Mouse (Mus musculus): ENCODE measurements around the gene Atad5.
"Not testable (repeated sequence)": the region's sequence is repeated elsewhere in the genome, so short reads cannot be mapped to it uniquely, and the experiment has no call there.

The Atad5 gene

DNA sequence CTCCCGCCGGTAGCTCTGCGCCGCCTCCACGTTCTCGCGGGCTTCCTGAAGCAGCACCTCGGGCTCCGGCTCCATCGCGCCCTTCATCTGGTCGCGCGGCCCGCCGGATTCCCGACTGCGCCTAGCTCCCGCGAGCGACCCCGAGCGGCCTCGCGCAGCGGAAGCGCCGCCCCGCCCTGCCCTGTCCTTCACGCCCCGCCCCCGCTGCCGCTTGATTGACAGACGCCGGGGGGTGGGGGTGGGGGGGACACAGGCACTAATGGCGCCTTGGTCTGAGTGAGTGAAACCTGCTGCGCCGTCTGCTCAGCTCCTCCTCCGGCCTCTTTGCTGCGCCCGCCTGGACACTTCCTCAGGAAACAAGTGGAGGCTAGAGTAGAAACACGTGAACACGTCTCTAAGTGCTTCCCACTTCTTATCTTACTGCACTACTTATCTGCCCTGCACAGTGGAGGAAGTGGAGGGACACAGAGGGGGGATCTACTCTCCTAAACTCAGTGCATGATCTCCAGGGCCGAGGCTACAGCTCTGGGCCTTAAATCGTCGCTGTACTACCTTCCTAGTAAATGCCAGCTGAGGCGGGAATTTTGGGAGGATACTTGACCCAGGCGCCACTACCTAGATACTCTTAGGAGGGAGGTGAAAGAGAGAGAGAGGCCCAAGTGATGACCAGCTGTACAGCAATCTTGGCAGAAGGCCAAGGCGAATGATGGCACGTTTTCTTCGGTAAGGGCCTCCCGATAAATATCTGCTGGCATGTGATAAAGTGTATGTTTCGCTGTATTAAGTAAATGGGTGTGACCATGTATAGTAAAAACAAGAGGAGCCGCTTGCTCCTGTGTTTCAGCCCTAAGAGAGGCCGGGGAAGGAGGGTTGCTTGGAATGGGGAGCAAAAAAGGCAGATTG is 8.1 kb upstream of the Atad5 start, which contains the start of gene Crlf3:
TSS of gene Crlf3 (minus strand) at position 166 of the 903 bp plus-strand sequence.
- peak; percentile 71 for DNase-seq (ENCODE audit: low spot score)

DNA sequence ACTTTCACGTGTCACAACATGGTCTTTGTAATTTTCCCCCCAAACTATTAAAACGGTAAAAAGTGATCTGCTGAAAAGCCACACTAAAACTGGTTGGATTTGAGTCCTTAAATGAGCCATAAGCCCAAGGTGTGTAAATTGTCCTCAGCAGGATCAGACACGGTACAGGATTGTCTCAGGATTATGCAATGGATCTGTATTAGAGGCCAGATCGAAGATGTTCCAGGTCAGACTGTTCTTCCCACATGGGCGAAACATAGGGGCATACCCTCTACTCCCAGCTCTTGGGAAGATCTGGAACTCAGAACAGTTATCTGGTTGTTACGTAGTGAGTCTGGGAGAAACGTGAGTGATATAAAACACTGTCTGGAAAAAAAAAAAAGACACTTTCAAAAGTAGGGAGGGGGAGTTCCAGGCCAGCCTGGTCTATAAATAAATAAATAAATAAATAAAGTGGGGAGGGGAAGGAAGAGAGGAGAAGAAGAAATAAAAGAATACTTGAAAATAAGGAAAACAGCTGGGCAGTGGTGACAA is 7.3 kb upstream of the Atad5 start:
- DNase-seq (ENCODE audit: low spot score), result no peak

DNA sequence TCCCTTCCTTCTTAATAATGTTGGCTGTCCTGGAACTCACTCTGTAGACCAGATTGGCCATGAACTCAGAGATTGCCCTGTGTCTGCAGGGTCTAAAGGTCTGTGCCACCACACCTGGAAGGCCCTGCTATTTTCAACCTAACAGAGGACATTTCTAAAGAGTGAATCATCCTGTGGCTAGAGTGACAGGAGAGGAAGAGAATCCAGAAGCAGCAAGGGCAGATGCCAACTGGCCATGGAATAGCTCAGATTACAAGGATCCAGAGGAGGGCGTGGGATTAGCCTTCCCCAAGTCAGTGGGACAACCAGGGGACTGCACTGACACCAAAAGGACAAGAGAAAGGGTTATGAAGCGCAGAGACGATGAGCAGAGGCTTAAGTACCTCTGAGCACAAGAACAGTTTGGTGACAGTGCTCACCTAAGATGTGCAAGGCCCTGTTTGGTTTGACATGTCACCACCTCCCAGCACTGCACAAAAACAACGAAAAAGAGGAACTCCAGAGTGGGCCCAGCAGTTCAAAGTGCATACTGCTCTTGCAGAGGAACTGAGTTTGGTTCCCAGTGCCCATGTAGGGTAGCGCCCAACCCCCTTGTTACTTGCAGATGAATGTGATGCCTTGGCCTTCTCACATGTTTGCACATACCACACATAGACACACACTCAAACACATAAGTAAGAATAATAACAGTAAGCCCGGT is 3.7 kb upstream of the Atad5 start:
- DNase-seq (ENCODE audit: low spot score), result no peak

DNA sequence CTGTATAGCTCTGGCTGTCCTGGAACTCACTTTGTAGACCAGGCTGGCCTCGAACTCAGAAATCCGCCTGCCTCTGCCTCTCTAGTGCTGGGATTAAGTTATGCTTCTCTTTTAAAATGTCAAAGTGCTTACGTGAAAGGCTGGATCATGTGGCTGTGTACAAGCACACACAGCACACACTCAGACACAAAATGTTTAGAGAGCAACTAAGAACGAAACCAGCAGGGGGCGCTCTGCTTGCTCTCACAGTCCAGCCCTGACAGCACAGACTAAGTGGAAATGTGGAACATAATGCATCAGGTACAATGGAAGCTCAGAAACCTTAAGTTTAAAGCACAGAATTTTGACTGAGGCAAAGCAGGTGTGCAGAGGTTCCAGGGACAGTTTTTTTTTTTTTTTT is 2.4 kb upstream of the Atad5 start:
- no peak for DNase-seq (ENCODE audit: low spot score)

DNA sequence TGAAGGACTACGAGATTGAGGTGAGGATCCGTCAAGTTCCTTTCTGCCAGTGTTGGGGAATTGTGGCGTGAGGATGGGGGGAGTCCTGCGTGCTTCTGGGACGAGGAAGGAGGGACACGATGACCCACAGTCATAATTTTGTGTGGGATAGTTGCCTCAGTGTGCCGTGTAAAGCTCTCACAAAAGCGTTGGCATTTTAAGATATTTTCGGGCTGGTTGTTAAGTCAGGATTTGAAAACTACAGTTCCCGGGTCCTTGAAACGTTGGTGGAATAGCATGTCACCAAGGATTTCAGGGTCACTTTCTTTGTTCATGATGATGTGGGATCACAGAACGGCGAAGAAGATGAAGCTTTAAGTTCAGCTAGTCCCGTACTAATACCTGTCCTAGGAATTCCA is 616 bp downstream of the Atad5 start:
- DNase-seq (ENCODE audit: low spot score), result no peak

DNA sequence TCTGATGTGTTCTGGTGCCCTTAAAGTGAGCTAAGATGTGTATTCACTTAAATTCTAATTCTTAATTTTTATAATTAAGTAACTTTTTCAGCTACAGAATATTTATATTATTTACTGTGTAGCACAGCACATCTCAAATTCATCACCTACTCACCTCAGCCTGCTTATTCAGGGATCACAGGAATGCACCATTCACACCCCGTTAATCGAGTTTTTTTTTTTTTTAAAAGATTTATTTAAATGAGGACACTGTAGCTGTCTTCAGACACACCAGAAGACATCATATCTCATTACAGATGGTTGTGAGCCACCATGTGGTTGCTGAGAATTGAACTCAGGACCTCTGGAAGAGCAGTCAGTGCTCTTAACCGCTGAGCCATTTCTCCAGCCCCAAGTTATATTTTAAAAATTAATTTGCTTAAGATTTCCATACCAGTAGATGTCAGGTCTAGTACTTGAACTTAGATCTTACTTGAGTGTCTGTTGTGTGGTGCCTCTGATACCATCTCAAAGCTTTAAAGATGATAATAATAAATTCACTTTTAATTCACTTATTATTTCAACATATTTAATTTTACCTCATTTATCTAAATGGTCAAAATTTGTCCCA is 1.5 kb downstream of the Atad5 start:
- no peak for DNase-seq (ENCODE audit: low spot score)

DNA sequence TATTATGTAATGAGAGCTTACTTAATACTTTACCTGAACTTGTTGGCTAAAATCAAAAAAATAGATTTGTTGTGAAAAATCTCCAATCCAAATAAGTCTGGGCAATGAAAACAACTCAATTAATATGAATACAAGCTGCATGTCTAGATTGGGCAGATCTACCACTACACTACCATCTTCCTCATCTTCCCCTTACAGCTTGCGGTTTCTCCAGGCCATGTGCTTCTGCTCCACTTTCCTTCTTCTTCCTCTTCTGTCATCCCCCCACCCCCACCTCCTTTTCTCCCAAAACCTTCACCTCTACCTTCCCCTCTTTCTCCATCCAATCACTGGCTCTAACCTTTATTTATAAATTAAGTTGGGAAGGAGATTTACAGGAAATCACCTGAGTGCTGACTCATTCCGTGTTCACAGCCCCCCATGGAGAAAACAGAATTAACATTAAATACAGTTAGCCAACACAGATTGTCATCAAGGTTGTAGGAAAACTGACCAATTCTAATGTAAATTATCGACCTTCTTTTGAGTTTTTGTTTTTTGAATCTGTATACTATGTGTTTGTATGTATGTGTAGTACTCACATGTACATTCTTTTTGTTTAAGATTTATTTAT is 9.3 kb downstream of the Atad5 start:
- DNase-seq (ENCODE audit: low spot score), result no peak

DNA sequence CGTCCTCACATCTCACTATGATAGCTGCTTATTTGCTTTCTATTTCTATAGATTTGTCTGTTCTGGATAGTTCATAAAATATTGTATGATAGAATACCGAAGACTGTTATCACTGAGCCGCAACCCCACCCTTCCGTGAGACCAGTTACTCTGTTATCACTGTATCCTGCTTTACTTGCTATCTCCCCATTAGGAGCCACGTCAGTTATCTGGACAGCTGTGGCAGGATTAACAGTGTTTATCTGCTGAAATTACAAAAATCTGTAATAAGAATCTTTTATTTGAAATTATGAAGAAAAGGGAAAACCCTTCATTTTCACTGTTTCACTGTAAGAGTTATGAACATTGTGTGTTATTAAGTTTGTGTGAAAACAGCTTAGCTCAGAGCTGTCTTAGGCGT is 12.1 kb downstream of the Atad5 start:
- no peak for DNase-seq (ENCODE audit: low spot score)

DNA sequence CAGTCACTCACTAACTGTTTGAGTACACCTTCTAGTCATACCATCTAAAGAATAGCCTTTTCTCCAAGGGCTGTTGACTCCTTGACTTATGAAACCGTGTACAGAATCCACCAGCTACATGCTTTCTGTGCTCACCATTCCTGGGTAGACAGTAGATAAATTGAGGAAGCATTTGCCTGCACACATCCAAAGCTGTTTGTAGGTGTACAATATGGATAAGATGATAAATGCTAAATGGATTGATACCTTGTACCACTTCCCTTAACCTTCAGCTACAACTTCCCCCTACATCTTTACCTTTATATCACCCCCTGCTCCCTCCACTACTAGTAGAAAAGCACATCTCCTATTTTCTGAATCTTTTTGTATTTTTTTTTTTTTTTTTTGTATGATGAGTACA is 15.2 kb downstream of the Atad5 start:
- DNase-seq (ENCODE audit: low spot score), result no peak

DNA sequence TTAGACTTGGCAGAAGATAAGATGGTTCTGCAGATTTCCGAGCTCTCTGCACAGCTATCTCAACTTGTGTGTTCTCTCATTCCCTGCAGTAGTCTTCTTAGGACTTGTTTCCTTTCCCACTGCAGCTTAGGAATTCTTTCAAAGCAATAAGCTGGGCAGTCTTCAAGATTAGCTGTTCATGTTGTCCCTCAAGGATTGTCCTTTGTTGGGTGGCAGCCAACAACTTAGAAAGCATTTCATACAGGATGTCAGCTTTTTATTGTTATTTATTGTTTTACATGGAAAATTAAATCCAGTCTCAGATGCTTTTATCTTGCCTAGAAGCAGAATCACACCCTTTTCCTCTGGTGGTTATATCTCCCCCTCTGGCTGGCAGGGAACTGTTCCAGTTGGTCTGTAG is 27.2 kb downstream of the Atad5 start:
- DNase-seq (ENCODE audit: low spot score), result no peak

DNA sequence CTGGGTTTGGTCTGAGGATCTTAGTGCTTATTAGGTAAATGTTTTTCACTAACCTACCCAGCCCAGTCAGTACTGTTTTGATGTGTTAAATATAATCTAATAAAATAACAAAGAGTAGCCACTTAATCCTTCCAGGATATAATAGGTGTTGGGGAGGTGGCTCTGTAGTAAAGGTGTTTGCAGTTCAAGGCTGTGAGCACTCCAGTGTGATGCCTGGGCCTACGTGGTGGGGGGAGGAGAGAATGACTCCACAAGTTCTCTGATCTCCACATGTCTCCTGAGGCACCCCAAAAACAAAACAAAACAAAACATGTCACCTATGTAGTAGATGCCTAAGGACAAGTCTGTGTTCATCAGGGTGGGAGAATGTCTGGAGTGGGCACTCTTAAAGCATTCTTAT is 42.9 kb downstream of the Atad5 start:
- DNase-seq (ENCODE audit: low spot score), result no peak

DNA sequence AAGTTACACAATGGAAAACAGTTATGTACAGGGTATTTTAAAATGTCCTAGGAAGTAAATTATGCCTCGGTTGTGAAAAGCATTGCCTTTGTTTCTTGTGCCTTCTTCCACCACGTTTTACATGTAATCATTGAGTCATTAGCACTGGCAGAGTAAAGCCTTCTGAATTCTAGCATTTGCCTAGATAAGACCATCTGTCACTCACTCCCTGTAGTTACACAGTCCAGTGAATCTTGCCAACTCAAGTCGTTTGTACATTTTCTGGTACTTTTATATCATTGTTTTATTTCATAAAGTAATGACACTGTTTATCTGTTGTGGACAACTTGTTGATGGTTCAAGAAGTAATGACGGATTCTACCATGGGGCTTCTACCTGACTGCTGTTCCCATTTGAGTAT is 45.5 kb downstream of the Atad5 start:
- no peak for DNase-seq (ENCODE audit: low spot score)

DNA sequence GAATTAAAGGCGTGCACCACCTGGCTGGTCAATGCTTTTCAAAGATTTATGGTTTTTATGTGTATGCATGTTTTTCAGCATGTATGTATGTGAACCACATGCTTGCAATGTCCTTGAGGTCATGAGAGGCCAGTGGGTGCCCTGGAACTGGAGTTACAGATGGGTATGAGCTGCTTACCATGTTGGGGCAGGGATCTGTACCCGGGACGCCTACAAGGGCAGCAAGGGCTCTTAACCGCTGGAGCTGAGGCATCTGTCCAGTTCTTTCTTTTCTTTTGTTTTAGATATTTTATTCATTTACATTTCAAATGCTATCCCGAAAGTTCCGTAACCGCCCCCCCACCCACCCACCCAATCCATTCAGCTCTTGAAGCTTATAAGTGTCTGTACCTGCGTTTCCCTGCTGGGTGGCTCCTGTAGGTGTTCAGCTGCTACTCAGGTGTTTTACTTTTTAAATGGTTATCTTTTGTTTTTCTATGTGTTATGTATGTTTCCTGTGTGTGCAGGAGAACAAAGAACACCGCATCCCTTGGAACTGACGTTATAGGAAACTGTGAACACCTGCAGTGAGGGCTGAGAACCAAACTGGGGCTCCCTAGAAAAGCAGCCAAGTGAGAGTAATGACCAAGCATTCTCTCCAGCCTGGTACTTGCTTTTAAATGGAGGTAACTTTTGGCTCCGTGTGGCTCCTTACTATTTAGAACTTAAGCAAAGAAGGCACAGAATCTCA is 46.9 kb downstream of the Atad5 start:
- DNase-seq (ENCODE audit: low spot score), result no peak

DNA sequence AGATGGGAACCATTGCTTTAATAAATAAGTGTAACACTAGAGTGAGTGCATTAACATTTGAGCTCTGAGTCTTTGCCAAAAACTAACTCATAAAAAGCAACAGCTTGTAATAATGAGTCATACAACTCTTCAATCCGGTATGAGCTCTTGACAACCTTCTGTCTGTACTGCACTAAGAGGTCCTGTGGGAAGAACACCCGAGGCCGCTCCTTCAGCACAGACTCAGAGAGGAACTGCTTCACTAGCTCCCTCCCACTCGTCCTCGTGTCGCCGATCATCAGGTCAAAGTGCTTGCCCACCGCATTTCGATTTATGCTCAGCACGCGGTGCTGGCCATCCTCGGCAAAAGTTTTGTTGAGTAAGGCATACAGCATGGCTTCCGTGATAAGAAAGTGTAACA is 47.6 kb downstream of the Atad5 start:
- no peak for DNase-seq (ENCODE audit: low spot score)

DNA sequence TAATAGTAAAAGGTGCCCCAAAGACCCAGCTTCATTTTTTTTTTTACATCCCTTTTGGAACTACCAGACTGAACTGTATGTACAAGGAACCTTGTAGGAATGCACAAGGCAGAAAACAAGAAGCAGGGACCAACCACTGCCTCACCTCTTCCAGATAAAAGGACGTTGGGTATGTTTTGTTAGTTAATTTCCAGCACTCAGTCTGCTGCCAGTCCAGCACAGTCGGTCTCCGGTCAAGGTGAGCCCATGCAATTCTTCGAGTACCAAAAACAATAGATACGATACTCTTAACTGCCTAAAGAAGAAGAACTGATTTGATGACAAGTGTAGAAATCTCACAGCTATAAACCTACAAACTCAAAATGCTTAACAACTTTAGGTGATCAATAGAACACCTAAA is 48.6 kb downstream of the Atad5 start:
- no peak for DNase-seq (ENCODE audit: low spot score)

DNA sequence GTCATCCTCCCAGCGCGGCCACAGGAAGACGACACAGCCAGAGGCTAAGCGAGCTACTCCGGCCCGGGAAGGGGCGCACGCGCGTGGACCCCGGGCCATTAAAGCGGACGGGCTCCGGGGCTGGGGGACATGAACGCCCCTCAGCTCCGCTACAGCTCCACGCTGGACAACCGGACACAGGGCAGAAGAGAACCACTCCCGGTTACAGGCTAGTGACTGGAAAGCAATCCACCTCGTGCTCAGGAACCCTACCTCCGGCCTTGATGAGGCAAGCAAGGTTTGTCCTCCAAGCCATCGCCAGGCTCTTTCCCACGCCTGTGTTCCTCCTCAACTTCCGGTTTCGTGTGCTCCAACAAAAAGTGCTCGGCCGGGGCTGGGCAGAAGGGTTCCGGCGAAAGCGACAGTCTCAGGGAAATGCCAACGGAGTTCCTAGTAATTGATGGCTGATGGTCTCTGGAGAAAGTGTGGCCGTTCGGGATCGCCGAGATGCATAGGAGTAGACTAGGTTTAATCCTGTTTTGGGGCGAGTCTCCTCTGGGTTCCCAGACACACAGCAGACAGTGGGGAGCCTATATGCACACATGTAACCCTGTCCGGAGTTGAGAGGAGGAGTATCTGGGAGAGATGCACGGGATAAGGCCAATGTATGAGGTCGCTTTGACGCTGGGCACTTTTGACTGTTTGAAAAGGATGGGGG is 52.8 kb downstream of the Atad5 start, which contains the start of gene Tefm:
TSS of gene Tefm (minus strand) at position 351 of the 697 bp plus-strand sequence.
- DNase-seq (ENCODE audit: low spot score), result peak; percentile 31

DNA sequence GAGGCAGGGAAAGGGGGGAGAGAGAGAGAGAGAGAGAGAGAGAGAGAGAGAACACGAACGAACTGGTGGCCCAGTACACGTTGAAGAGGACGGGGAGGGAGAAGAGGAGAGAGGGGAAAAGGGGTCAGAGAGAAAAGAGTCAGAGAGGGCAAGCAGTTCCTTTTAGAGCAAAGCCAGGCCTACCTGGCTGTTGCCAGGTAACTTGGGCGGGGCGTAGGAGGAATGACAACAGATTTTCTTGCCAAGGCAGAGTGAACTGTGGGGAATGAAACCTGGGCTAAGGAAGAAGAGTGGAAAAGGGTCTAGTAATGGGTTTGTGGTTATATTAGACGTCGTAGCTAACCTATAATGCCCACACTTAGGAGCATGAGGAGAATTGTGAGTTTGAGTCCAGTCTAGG is 53.7 kb downstream of the Atad5 start:
- DNase-seq (ENCODE audit: low spot score), result no peak

DNA sequence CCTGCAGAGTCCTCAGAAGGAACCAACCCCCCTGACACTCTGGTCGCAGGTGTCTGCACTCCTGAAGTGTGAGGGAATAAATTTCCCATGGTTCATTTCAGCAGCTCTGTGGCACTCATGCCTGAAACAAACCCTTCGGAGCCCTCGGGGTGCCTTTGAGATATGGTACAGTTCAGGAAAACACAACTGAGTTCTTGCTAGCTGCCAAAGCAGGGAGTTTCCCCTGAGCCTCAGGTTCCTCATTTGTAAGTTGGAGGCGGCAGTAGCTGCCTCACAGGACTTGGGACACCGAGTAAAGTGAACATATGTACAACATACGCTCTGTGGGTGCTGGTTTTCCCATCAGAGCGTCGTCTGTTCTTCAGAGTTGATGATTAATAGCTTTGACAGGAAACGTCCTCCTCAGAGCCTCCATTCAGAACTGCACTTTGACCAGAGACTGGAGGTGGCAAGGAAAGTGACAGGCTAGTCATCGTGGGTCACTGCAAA is 56.6 kb downstream of the Atad5 start:
- DNase-seq (ENCODE audit: low spot score), result no peak

DNA sequence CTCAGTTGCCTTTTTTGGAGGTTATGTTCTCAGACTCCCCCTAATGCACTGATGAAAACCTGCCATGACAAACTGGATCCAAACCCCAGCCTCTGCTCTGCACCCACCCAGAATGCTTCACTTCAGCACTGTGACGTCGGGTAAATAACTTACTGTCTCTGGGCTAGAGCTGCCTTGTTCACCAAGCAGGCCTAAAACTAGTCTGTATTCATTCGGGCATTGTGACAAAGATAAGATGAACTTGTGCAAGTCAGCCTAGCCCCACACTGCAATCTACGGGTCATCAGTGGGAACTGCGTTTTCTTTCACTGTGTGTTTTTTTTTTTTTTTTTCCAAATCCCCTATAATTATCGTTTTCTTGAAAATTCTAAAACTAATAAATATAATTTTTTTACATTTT is 58.5 kb downstream of the Atad5 start:
- DNase-seq (ENCODE audit: low spot score), result no peak

DNA sequence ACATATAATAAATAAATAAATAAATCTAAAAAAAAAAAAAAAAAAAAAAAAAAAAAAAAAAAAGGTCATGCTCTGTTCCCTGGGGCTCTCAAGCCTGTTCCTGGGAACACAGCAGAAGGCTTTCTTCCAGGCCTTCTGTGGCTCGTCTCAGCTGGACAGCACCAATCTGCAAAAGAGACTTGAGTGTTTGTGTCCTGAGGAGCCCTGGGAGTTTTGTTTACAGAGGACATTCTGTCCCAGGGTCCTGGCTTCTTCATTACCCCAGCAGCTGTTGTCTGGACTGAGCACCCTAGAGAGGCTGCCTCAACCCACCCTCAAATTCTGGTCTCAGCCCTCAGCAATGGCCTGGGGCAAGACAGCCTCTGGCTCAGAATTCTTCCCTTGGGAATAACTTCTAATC is 59.1 kb downstream of the Atad5 start:
- DNase-seq (ENCODE audit: low spot score), result no peak

DNA sequence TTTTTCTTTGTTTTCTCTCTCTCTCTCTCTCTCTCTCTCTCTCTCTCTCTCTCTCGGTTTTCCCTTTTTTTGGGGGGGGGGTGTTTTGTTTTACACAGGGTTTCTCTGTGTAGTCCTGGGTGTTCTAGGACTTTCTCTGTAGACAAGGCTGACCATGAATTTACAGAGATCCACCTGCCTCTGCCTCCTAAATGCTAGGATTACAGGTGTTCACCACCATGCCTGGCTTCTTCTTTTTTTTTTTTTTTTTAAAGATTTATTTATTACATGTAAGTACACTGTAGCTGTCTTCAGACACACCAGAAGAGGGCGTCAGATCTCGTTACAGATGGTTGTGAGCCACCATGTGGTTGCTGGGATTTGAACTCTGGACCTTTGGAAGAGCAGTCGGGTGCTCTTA is 59.8 kb downstream of the Atad5 start:
- not testable (repeated sequence) for DNase-seq (ENCODE audit: low spot score)

Data from urinary bladder, postnatal 10 days (tissue).